Mouse (Mus musculus) MEL (cell line): ENCODE results near the gene Ermard.

Experiments
- CHD2 ChIP-seq: IDR thresholded peaks from 2 replicates; pipeline ENCODE4 v1.6.1; 2011; ENCODE audit warnings: low read length, improper control_type of control experiment
- CTCF ChIP-seq, 3 experiments: IDR thresholded peaks in 2 of 3; conservative IDR thresholded peaks in 1 of 3; 2 replicates each; pipeline ENCODE4 v1.5.1; 2011 to 2012; ENCODE audit warnings: low read length in 3 of 3, low read depth in 2 of 3, mild to moderate bottlenecking in 2 of 3, improper control_type of control experiment in 1 of 3, inconsistent platforms in 1 of 3, mixed read lengths in 1 of 3, moderate library complexity in 1 of 3; ENCODE audit not compliant: control insufficient read depth in 1 of 3, insufficient read depth in 1 of 3, poor library complexity in 1 of 3, severe bottlenecking in 1 of 3
- ELF1 ChIP-seq: IDR thresholded peaks from 2 replicates; pipeline ENCODE4 v1.6.1; 2014; ENCODE audit warnings: low read depth, mild to moderate bottlenecking, inconsistent platforms, low read length, improper control_type of control experiment, moderate library complexity
- GATA1 ChIP-seq: IDR thresholded peaks from 2 replicates; pipeline ENCODE4 v1.6.1; 2011; ENCODE audit warnings: low read depth, low read length, improper control_type of control experiment
- HCFC1 ChIP-seq: IDR thresholded peaks from 2 replicates; pipeline ENCODE4 v1.6.1; 2012; ENCODE audit warnings: low read depth, mild to moderate bottlenecking, inconsistent platforms, low read length, improper control_type of control experiment, moderate library complexity
- JUND ChIP-seq: IDR thresholded peaks from 2 replicates; pipeline ENCODE4 v1.6.1; 2011; ENCODE audit warnings: low read depth, mild to moderate bottlenecking, improper control_type of control experiment, low read length
- MAX ChIP-seq: IDR thresholded peaks from 2 replicates; pipeline ENCODE4 v1.6.1; 2011; ENCODE audit warnings: low read length, improper control_type of control experiment
- POLR2A ChIP-seq, 2 experiments: IDR thresholded peaks; 2 replicates each; pipeline ENCODE4 v1.6.1; 2011 to 2012; ENCODE audit warnings: low read length in 2 of 2, mild to moderate bottlenecking in 2 of 2, control low read depth in 1 of 2, improper control_type of control experiment in 1 of 2, low read depth in 1 of 2, moderate library complexity in 1 of 2; ENCODE audit not compliant: control insufficient read depth in 1 of 2, insufficient read depth in 1 of 2, poor library complexity in 1 of 2
- SMC3 ChIP-seq: IDR thresholded peaks from 2 replicates; pipeline ENCODE4 v1.6.1; 2011; ENCODE audit warnings: low read depth, low read length, improper control_type of control experiment
- TAL1 ChIP-seq: IDR thresholded peaks from 2 replicates; pipeline ENCODE4 v1.6.1; 2012; ENCODE audit warnings: mild to moderate bottlenecking, inconsistent platforms, low read length, moderate library complexity, mixed read lengths
- TBP ChIP-seq: IDR thresholded peaks from 2 replicates; pipeline ENCODE4 v1.8.0; 2011; ENCODE audit warnings: low read depth, low read length, improper control_type of control experiment
- USF2 ChIP-seq, 2 experiments: IDR thresholded peaks; 2 replicates each; pipeline ENCODE4 v1.6.1; 2011 to 2012; ENCODE audit warnings: improper control_type of control experiment in 2 of 2, low read length in 2 of 2, borderline replicate concordance in 1 of 2, inconsistent platforms in 1 of 2, low read depth in 1 of 2, mild to moderate bottlenecking in 1 of 2; ENCODE audit not compliant: insufficient read depth in 1 of 2
- ZC3H11A ChIP-seq: IDR thresholded peaks from 2 replicates; pipeline ENCODE4 v1.6.1; 2012; ENCODE audit warnings: low read depth, mild to moderate bottlenecking, inconsistent platforms, low read length, improper control_type of control experiment
- ZNF384 ChIP-seq: IDR thresholded peaks from 2 replicates; pipeline ENCODE4 v1.6.1; 2012; ENCODE audit warnings: low read depth, mild to moderate bottlenecking, inconsistent platforms, low read length, improper control_type of control experiment

- TF ChIP-seq CTCF (IDR thresholded peaks at IDR 0.05 in 2 of 3, conservative IDR thresholded peaks at IDR 0.05 in 1 of 3; ENCODE audit: control insufficient read depth in 1 of 3, insufficient read depth in 1 of 3, low read depth in 2 of 3, low read length in 3 of 3, poor library complexity in 1 of 3, severe bottlenecking in 1 of 3) (no peak), CHD2 (no peak), POLR2A (IDR thresholded peaks at IDR 0.05; ENCODE audit: control insufficient read depth in 1 of 2, insufficient read depth in 1 of 2, low read depth in 1 of 2, low read length in 2 of 2, poor library complexity in 1 of 2) (no peak), SMC3 (no peak), ZC3H11A (no peak), ZNF384 (no peak), ELF1 (no peak), MAX (no peak), GATA1 (no peak), USF2 (IDR thresholded peaks at IDR 0.05; ENCODE audit: borderline replicate concordance in 1 of 2, insufficient read depth in 1 of 2, low read depth in 1 of 2, low read length in 2 of 2) (no peak), HCFC1 (no peak), TBP (no peak), JUND (no peak), TAL1 (no peak)
Observed at GRCm38 (mm10) chr17:15096853-15097252, 55.8 kb downstream of the Ermard start.
